Mouse (Mus musculus) 416B (cell line): Measurements from ENCODE around the gene Inhba.

ENCODE experiments used
- DNase-seq: peaks from one replicate; pipeline ENCODE4 v3.0.0; 2011; ENCODE audit warnings: low read depth

Gene Inhba

GRCm38 (mm10) chr13:16023070-16024039 lies 11.7 kb downstream of the Inhba start:
- DNase-seq, result no peak

GRCm38 (mm10) chr13:16030557-16031057 lies 19.0 kb downstream of the Inhba start:
- no peak for DNase-seq

- DNase-seq, result no peak
These were observed 20.8 kb downstream of the Inhba start for GRCm38 (mm10) chr13:16032425-16032824.

- no peak for DNase-seq
These were observed 21.4 kb downstream of the Inhba start for GRCm38 (mm10) chr13:16032935-16033592.

GRCm38 (mm10) chr13:16069079-16069478 lies 57.4 kb downstream of the Inhba start:
- DNase-seq, result no peak

GRCm38 (mm10) chr13:16077276-16077675 lies 65.6 kb downstream of the Inhba start:
- no peak for DNase-seq

GRCm38 (mm10) chr13:16078216-16078731 lies 66.6 kb downstream of the Inhba start:
- DNase-seq, result no peak

- no peak for DNase-seq
These were observed 68.6 kb downstream of the Inhba start for GRCm38 (mm10) chr13:16080205-16080604.
